Mouse (Mus musculus): Measurements from ENCODE around the gene Snx8.

The Snx8 gene

DNA sequence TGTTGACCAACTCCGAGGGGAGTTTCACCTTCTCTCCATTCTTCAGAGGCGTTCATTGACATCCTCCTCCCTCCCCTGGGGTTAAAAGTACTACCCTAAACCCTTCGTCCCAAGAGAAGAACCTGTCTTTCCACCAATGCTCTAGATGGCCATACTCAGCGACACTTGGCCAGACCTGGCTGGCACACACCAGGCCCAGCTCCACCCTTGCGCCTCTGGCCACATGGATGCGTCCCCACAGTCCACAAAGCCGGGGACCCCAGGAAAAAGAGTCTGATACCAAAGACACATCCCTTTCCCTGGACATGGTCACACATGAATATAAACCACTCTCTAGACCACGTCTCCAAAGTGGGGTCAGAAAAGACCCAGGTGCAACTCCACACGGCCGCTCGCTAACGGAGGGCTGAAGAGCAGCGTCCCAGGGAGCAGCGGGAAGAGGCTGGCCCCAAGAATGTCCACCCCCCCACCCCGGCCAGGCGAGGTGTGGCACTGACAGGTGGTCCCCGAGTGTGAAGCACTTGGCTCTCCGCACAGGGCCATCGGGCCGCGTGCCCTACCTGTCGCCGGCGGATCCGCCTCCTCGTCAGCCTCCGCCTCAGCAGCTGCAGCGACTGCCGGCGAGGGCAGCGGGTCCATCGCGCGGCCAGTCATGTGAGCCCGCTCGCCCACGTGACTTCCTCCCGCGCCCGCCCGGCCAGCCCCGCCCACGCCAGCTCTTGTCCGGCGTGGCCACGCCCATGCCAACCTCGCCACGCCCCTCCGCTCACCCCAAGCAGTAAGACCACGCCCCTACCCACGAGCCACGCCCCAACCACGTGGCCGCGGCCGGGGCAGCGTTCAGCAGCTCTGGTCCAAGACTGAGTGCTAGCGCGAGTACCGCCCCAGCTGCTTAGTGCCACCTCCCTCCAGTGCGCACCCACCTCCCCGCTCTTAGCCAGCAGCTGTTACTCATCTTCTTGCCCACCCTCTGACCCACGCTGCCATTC lies at the start of gene Snx8:
Snx8 (minus strand) TSS at position 675 of the 989 bp plus-strand sequence.
- peak; percentile 89 for DNase-seq

DNA sequence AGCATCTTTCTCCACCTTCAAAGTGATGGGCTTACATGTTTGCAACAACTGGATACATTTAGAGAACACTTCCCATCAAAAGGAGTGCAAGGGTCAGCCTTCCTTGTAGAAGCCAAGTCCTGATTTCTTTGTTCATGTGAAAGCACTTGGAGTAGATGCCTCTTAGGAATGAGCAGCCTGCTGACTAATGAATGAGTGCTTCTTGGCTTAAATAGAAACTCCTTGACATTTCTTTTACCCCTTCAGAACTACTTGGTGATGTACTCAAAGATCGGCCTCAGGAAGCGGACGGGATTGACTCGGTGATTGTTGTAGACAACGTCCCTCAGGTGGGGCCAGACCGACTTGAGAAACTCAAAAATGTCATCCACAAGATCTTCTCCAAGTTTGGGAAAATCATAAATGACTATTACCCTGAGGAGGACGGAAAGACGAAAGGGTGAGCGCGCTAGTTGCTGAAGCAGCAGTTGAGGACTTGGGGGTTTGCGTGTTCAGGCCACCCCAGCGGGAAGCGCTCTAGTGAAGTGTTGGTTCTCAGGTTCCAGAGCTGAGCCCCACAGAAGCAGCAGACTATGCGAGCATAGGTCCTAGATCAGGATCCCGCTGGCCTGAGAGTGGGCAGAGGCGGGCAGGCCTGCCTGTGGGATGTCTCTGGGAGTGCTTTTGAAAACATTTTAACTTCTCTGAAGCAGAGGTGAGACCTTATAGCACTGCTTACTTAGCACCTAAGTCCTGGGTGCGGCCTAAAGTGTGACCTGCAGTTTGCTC lies 36.1 kb upstream of the Snx8 start:
- DNase-seq = no peak

DNA sequence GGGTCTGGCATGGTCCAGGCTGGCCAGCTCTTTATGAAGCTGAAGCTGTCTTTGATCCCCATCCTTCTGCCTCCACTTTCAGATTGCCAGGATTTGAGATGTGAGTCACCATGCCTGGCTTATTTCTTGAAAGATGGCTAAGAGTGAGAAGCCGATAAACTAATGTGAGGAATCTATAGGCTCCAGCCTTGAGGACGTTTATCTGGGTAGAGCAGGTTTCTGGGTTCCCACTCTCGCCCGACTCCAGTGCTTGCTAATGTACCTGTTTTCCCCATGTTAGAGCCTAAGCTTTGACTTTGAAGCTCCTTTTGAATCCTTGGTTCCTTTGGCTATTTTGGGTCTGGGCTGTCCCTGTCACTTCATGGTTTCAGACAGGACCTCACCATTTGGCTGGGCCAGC lies 31.6 kb upstream of the Snx8 start:
- no peak for DNase-seq

DNA sequence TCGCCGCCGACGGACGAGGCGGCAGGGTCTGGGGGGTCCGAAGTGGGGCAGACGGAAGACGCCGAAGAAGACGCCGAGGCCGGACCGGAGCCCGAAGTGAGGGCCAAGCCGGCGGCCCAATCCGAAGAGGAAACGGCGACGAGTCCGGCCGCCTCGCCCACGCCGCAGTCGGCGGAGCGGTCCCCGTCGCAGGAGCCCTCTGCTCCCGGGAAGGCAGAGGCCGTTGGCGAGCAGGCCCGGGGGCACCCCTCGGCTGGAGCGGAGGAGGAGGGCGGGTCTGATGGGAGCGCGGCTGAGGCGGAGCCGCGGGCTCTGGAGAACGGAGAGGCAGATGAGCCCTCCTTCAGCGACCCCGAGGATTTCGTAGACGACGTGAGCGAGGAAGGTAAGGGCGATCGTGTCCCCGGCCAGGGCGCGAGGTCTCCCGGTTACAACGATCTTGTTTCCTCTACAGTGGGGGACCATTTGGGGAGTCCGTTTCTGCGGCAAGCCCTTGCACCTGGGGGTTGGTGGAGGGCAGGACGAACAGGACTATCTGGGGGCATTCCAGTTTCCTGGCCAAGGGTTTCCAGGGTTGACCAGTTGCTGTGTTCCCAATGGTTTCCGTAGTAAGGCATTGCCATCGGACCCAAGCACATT lies 30.5 kb upstream of the Snx8 start:
- DNase-seq = peak; percentile 43

DNA sequence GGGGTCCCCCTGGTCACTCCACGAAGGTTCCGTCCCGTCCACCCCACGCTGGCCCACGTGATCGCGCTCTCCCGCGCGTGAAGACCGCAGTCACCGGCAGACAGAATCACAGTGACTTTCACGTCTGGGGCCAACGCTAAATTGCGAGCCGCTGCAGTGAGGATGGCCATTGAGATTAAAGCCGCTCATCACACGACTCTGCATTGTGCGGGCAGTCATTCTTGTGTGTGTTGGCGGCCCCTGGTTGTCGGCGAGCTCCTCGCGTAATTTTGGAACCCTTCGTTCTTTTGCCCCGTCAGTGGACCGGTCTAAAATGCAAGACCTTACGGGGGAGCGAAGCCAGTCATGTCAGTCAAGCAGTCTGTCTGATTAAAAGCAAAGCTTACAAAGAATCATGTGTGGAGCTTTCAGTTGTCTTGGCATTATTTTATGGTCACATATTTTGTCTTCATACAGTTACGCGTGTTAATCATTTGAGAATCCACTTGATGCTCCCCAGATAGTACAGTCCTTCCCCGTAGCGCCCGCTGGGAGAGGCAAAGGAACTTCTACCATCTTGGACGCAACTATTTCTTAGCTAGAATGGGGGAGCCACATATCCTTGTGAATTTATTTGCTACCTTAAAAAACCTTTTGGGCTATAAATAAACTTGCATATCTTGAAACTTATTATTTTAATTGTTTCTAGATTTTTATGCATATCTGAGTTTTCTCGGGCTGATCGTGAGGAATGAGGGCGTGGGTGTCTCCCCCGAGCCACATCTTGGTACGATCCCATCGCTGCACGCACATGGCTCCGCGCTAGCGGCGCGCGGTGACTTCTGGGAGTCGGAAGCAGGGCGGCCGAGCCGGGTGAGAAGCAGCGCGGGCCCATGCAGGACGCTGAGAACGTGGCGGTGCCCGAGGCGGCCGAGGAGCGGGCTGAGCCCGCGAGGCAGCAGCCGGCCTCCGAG lies 29.7 kb upstream of the Snx8 start, which contains the start of gene Eif3b:
Eif3b (plus strand) TSS at position 840 of the 953 bp plus-strand sequence.
- peak; percentile 90 for DNase-seq

DNA sequence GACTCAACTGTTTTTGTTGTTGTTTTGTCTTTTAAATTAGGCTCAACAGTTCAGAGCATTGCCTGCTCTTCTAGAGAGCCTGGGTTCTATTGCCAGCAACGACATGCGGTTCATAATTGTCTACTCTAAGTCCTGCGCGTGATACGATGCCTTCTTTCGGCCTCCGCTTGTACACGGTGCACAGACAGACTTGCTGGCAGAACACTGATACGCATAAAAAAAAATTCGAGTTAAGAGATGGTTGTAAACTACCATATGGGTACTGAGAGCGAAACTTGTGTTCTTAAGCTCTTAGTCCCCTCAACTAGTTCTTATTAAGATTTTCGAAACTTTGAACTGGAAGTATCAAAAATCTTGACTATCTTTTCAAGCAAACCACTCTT lies 29.0 kb upstream of the Snx8 start:
- DNase-seq = no peak

DNA sequence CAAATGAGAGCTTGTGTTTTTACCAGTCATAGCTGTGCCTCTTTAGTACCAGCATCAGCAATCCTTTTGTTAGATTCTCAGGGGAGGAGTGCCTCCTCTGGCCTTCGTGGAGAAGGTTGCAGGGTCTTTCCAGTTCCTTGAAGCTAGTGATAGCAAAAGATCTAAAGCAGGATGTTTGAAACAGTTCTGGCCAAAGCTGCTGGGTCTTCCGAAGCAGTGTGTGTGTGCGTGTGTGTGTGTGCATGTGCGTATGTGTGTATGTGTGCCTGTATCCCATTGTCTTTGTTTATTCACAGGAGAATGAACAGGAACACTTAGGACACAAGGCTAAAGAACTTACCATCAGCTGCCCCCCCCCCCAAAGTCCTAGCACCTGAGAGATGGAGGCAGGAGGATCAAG lies 25.6 kb upstream of the Snx8 start:
- DNase-seq = no peak

DNA sequence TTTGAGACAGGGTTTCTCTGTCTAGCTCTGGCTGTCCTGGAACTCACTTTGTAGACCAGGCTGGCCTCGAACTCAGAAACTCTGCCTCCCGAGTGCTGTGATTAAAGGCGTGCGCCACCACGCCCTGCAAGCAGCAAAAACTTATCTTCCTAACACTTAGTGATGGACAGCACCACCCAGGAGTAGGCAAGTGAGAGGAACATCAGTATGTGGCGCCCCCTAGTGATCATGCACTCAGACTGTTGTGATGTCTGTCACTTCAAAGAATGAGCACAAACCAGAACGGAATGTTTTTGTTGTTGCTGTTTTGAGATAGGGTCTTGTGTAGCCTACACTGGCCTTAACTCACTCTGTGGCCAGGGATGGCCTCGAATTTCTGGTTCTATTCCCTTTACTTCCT lies 22.3 kb upstream of the Snx8 start:
- DNase-seq = peak; percentile 67

DNA sequence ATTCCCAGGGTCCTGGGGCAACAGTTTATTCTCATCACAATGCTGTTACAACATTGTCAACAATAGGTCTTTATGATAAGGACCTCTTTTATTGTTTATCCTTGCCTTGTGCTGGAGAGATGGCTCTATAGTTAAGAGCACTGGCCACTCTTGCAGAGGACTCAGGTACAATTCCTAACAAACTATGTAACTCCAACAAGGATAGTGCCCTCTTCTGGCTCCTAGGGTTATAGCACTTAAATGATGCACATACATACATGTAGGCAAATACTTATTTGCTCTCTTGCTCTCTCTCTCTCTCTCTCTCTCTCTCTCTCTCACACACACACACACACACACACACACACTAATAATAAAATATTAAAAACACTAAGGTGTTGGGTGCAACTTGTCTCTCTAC lies 19.7 kb upstream of the Snx8 start:
- DNase-seq = no peak

DNA sequence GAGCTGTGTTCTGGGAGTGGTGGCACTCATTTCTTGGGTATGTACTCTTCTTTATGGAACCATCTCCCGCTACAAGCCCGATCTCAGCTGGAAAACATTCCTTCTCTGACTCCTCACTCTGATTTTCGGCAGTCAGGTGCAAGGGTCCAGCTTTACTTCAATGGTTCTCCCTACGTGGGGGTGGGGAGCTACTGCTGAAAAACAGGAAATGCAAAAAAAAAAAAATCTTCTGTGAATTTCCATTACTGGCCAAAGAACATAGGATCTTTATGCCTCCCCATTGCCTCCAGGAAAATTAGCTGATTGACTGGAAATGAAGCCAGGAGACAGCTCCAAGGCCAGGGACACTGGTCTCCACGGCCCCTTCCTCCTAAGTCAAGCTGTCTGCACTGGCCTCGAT lies 17.6 kb upstream of the Snx8 start:
- no peak for DNase-seq

DNA sequence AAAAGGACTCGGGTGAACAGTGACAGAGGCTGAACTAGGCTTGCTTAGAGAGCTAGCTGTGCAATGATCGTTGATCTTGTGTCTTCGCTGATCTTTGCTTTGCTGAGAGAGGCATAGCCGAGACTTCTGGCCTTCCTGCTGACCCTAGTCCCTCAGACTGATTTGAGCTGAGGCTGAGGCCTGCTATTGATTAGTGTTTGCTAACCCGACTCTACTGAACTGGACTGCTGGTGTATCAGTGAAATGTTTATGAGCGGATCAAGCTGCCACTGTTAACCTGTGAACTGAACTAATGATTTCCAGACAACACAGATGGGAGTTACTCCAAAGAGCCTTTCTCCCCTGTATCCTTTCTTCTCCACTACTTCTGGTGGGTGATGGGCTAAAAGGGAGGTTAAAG lies 16.1 kb upstream of the Snx8 start:
- no peak for DNase-seq

DNA sequence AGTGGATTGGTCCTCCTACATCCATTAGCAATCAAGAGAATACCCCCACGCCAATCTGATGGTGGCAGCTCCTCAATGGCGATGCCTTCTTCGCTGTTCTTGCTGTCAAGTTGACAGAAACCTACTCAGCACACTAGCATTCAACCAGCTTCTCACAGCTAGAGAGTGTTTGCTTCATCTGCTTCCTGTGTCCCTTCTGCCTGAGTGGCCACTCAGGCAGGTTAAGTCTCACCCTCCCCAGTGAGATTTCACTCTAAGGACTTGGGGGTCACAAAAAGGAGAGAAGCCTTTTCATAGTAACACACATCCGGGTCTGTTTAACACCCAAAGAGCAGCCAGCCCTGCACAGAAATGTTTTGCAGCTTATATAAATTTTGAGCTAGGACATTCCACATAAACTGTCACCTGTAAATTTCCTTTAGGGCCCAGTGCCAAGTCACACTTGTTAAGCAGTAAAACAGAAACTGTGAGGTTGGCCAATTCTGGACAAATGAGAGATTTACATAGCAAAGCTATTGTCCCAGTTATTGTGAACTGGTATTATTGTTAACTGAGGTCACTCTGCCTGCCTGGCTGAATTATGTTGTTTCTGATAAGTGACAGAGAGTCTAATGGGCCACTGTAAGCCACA lies 13.7 kb upstream of the Snx8 start:
- DNase-seq = no peak

DNA sequence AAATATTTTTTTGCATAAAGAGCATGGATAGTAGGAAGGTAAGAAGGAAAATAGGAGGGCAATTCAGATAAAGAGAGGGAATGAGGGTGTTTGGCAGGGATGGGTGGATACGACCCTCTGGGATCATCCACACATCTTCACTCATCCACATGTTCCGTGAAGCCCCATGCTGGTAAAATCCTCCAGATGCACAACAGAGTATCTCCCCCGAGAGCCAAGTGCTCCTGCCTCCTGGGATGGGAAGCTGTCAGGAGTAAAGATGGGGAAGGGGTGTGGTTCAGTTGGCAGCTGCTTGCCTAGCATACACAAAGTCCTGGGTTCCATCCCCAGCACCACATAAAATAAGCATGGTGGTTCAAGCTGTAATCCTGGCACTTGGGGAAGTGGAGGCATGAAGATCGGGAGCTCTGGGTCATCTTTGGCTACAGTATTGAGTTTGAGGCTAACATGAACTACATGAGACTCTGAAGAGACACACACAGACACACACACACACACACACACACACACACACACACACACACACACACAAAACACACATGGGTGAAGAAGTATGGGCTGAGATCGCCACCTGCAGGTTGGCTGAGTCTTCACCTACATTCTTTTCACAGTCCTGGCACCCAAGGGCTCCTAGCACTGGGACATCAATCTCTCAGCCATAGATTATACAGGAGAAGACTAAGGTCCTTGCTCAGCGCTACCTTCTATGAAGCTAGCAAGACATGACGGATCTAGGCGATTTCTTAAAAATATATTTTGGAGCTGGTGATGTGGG lies 7.3 kb upstream of the Snx8 start:
- DNase-seq = peak; percentile 26

DNA sequence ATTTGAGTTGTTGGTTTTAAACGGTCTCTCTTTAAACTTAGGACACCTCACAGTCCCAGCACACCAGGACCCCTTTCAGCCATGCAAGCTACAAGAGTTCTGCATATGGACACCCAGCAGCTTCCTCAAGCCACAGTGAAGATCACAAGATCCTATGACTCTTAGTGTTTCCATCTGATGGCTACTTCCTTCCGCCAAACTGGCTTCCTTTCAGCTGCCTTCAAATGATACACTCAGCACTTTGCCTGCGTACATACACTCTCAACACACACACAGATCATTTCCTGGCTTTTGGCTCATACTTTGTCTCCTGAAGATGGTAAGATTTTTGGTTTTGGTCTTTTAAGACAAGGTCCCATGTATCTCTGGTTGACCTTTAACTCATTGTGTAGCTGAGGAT lies 3.6 kb upstream of the Snx8 start:
- DNase-seq = no peak

DNA sequence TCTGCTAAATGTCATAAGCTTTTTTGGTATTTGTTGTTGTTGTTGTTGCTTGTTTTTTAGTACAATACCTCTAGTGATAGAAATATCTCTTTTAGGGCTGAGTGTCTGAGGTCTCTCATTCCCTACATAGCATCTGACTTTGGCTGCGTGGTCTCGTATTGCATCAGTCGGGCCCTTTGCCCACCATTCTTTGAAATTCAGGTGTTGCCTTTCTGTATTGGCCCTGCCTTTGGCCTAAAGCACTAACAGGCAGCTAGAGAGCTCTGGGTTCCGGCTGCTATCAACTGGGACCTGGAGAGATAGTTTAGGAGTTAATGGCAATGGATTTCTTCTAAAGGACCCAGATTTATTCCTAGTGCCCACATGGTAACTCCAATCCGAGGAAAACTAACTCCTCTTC lies 2.9 kb upstream of the Snx8 start:
- no peak for DNase-seq

DNA sequence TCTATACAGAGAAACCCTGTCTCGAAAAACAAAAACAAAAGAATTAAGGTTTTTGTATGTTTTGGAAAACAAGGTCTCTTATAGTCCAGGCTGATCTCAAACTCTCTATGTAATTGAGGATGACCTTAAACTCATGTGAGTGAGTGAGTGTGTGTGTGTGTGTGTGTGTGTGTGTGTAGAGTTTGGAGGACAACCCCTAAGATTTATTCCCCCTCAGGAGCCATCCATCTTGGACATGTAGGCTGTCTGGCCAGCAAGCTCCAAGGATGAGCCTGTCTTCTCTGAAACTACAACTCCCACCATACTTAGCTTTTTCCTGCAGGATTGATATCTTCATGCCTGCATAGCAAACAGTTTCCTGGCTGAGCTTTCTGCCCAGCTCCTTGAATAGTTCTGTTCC lies 2.4 kb upstream of the Snx8 start:
- no peak for DNase-seq

DNA sequence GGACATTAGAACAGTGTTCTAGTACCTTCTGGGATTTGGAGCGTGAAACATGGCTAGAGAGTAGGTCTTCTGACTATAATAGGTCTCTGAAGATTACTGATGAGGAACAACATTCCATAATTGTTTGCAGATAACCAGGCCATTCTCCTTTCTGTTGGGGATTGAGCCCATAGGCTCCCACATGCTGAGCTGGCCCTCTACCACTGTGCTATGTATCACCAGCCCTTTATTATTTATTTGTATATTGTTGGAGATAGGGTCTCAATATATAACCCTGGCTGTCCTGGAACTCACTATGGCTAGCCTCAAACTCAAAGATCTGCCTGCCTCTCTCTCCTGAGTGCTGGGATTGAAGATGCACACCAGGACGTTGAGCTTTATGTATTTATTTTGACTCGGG lies 585 bp upstream of the Snx8 start:
- no peak for DNase-seq

DNA sequence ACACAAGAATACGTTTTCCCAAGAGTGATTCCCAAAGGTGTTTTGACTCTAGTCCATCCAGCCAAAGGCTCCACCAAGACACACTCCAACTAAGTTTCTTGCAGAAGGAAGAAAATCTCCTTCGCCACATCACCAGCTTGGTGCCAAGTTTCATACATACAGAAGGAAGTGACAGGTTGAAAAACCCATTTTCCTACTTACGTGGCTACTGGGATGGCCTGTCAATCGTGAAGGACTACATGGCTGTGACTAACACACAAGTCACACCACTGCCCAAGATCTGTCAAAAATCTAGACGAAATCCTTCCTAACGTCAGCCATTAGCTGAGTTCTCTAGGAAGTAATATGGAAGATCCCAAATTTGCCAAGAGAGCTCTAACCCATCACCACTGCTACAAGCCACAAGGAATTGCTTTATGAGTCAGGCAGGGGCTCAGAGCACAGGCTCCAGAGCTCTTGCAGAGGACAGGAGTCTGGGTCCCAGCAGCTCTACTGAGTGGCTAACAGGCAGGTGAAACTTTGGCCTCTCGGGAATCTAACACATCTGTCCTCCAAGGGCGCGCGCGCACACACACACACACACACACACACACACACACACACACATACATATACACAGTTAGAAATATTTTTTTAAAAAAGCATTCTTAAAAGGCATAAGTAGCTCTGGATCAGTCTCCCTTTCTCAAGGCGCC lies 1.1 kb downstream of the Snx8 start:
- DNase-seq = no peak

DNA sequence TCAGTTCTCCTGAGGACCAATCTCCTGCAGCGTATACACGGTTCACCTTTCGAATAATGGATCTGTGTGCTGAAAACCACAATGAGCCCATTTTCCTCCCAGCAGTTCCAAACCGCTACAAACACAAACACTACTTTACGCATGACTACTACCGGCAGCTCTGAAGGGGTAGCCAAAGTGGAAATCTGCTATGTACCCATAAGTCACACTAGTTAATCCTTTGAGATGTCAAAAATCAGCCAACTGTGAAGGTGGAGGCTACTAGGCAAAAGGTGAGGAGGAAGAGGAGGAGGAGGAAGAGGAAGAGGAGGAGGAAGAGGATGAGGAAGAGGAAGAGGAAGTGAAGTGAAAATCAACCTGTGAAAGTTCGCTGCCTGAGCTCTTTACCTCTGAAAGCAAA lies 1.8 kb downstream of the Snx8 start:
- DNase-seq = no peak

DNA sequence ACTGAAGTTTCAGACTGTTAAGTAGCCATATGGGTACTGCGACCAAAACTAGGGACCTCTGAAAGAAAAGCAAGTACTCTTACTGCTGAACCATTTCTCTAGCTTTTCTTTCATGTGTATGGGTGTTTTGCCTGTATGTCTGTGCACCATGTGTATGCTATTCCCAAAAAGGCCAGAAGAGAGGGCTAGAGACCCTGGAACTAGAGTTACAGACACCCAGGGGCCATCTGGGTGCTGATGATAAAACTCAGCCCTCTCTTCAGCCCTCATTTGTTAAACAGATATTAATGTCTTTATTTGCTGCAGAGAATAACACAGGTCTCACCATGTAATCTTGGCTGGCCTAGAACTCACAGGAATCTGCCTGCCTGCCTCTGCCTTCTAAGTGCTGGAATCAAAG lies 4.6 kb downstream of the Snx8 start:
- no peak for DNase-seq
